In genomic region chr5:45668831-45669230, GRCm38 (mm10) we compare ENCODE assay signal across 8 mouse cellular contexts. TPM values are rescaled to one million over a fixed set of nuclear protein-coding genes. Genes with fewer than 3 reads are reported as not detected.
DNase-seq lines count a peak whose midpoint lies in the region; ATAC-seq and TF ChIP-seq lines count a peak whose summit lies in the region.

No protein-coding gene starts in this region.

- H3K4me3 ChIP-seq in heart, embryonic 13.5 days: peak overlapping the region; percentile 92
- H3K4me3 ChIP-seq in ES-E14 (ENCODE audit: insufficient read depth in 1 of 2, low read depth in 1 of 2, low read length in 2 of 2, poor library complexity in 1 of 2, severe bottlenecking in 1 of 2): peak overlapping the region; percentile 82 to 85
- H3K4me3 ChIP-seq in hindbrain, embryonic 15.5 days: peak overlapping the region; percentile 76
- peak overlapping the region; percentile 80 for H3K4me3 ChIP-seq in midbrain, embryonic 13.5 days (replicated peaks)

- peaks cover 15% of the 10 kb centered on the region for H3K4me1 ChIP-seq in heart, embryonic 13.5 days
- H3K4me1 ChIP-seq in ES-E14 (ENCODE audit: control insufficient read depth in 2 of 2, insufficient read depth in 2 of 2, low read length in 2 of 2, poor library complexity in 1 of 2): peaks cover 0 to 5% of the 10 kb centered on the region in 2 experiments; a peak in 1 of 4 replicates
- H3K4me1 ChIP-seq in hindbrain, embryonic 15.5 days (replicated peaks): peaks cover 13% of the 10 kb centered on the region
- peaks cover 16% of the 10 kb centered on the region for H3K4me1 ChIP-seq in midbrain, embryonic 13.5 days (replicated peaks)

- no peak for ATAC-seq in heart, embryonic 13.5 days (ENCODE audit: extremely low read depth, insufficient number of reproducible peaks, low FRiP score, low TSS enrichment)
- peak; percentile 20; the same call in 1 of the 2 replicates for ATAC-seq in hindbrain, embryonic 15.5 days (ENCODE audit: low FRiP score, low read depth)
- ATAC-seq in midbrain, embryonic 13.5 days: peak; percentile 10

- H3K9ac ChIP-seq in heart, embryonic 13.5 days: peak overlapping the region; percentile 89
- peak overlapping the region; percentile 93 for H3K9ac ChIP-seq in ES-E14 (ENCODE audit: insufficient read depth, low read depth, low read length, poor library complexity, severe bottlenecking)
- peak overlapping the region; percentile 67 for H3K9ac ChIP-seq in hindbrain, embryonic 15.5 days
- H3K9ac ChIP-seq in midbrain, embryonic 13.5 days (replicated peaks): peak overlapping the region; percentile 85

- no peak for DNase-seq in heart, postnatal 4 days
- DNase-seq in ES-E14 (ENCODE audit: low read depth, low spot score): no peak
- DNase-seq in embryo, embryonic 10.5 days (ENCODE audit: low spot score): peak; percentile 50
- no peak for DNase-seq in spleen, postnatal 36 days (ENCODE audit: low spot score in 2 of 2)
- DNase-seq in spleen, postnatal 14 days (ENCODE audit: low spot score in 2 of 2): no peak

- WGBS in heart, embryonic 13.5 days: 0% methylated on average over 3 of the region's 3 CpGs
- 0% methylated on average over 3 of the region's 3 CpGs for WGBS in hindbrain, embryonic 15.5 days
- 2% methylated on average over 3 of the region's 3 CpGs for WGBS in midbrain, embryonic 13.5 days

- in situ Hi-C loops in ES-E14 (cut with MboI; ENCODE audit: low sequenced_read_pairs in 2 of 2, unreplicated experiment in 2 of 2): loop anchor here in 1 of 2 experiments (10.0 kb wide), 1 partner anchor 194 kb away; no protein-coding TSS in a partner anchor

- peak overlapping the region; percentile 84; the same call in 1 of the 2 replicates for H3K27ac ChIP-seq in heart, embryonic 13.5 days (replicated peaks)
- H3K27ac ChIP-seq in ES-E14 (ENCODE audit: insufficient read depth, low read depth, low read length, poor library complexity, severe bottlenecking): no peak overlapping the region
- peak overlapping the region; percentile 77 for H3K27ac ChIP-seq in hindbrain, embryonic 15.5 days (replicated peaks)
- peak overlapping the region; percentile 80 for H3K27ac ChIP-seq in midbrain, embryonic 13.5 days

- peaks cover 6% of the 10 kb centered on the region for H3K36me3 ChIP-seq in heart, embryonic 13.5 days
- no peaks in the 10 kb centered on the region for H3K36me3 ChIP-seq in ES-E14 (ENCODE audit: control insufficient read depth, insufficient read depth, low read length, poor library complexity, severe bottlenecking)
- H3K36me3 ChIP-seq in hindbrain, embryonic 15.5 days: no peaks in the 10 kb centered on the region
- H3K36me3 ChIP-seq in midbrain, embryonic 13.5 days: no peaks in the 10 kb centered on the region; the same call in 1 of the 2 replicates

- no peaks in the 10 kb centered on the region for H3K9me3 ChIP-seq in heart, embryonic 13.5 days
- no peaks in the 10 kb centered on the region for H3K9me3 ChIP-seq in ES-E14 (ENCODE audit: control insufficient read depth, insufficient read depth, low read depth, low read length)
- no peaks in the 10 kb centered on the region for H3K9me3 ChIP-seq in hindbrain, embryonic 15.5 days
- no peaks in the 10 kb centered on the region for H3K9me3 ChIP-seq in midbrain, embryonic 13.5 days

- H3K4me2 ChIP-seq in heart, embryonic 13.5 days: peak overlapping the region; percentile 82
- H3K4me2 ChIP-seq in hindbrain, embryonic 15.5 days: peak overlapping the region; percentile 98
- peak overlapping the region; percentile 97 for H3K4me2 ChIP-seq in midbrain, embryonic 13.5 days (replicated peaks)

- H3K27me3 ChIP-seq in heart, embryonic 13.5 days (replicated peaks): no peaks in the 10 kb centered on the region
- H3K27me3 ChIP-seq in hindbrain, embryonic 15.5 days: no peaks in the 10 kb centered on the region
- no peaks in the 10 kb centered on the region for H3K27me3 ChIP-seq in midbrain, embryonic 13.5 days

TF ChIP-seq in ES-E14, 5 proteins besides CTCF, POLR2A, EP300 and RAD21:
- TF ChIP-seq ZC3H11A (IDR thresholded peaks at IDR 0.05; ENCODE audit: borderline replicate concordance, low read depth, low read length) (no peak), HCFC1 (IDR thresholded peaks at IDR 0.05; ENCODE audit: borderline replicate concordance, insufficient read depth, low read length) (no peak), MAFK (IDR thresholded peaks at IDR 0.05; ENCODE audit: insufficient read depth, low read depth, low read length) (no peak), ZNF384 (IDR thresholded peaks at IDR 0.05; ENCODE audit: low read depth, low read length) (no peak), CHD2 (IDR thresholded peaks at IDR 0.05; ENCODE audit: low read depth, low read length) (no peak)

RNA-seq across cellular contexts. Expression of gene Ncapg, which starts 0.9 kb away (rescaled TPM):
- 28.3 and 29.7 TPM in 2 replicates for polyA plus RNA-seq in heart, embryonic 13.5 days (2015; fragmentation: Nextera tagmentation; extraction: Ambion mirVana)
- total RNA-seq in heart, postnatal 4 days (2021): 10 to 100 TPM; 17.7 to 19.8 TPM
- total RNA-seq in ES-E14 (2012; rRNA removed): 51.8 and 63.5 TPM in 2 replicates
- polyA plus RNA-seq in hindbrain, embryonic 15.5 days (2015; fragmentation: Nextera tagmentation; extraction: Ambion mirVana): 8.2 and 10.5 TPM in 2 replicates
- polyA plus RNA-seq in midbrain, embryonic 13.5 days (2015; fragmentation: Nextera tagmentation; extraction: Ambion mirVana): 22.7 and 26.8 TPM in 2 replicates

RNA-seq across cellular contexts. Expression of gene Fam184b, which starts 29.4 kb away (rescaled TPM):
- 0.23 and 0.33 TPM in 2 replicates for polyA plus RNA-seq in heart, embryonic 13.5 days (2015; fragmentation: Nextera tagmentation; extraction: Ambion mirVana)
- total RNA-seq in heart, postnatal 4 days (2021): under 1 TPM in 1 of 2 experiments, not detected in 1; 0.12 TPM
- 0.42 and 0.45 TPM in 2 replicates for total RNA-seq in ES-E14 (2012; rRNA removed)
- 9.5 and 10.3 TPM in 2 replicates for polyA plus RNA-seq in hindbrain, embryonic 15.5 days (2015; fragmentation: Nextera tagmentation; extraction: Ambion mirVana)
- polyA plus RNA-seq in midbrain, embryonic 13.5 days (2015; fragmentation: Nextera tagmentation; extraction: Ambion mirVana): 1.7 and 1.9 TPM in 2 replicates
